Mouse (Mus musculus): ENCODE results near the gene Cdk15.

Gene Cdk15

DNA sequence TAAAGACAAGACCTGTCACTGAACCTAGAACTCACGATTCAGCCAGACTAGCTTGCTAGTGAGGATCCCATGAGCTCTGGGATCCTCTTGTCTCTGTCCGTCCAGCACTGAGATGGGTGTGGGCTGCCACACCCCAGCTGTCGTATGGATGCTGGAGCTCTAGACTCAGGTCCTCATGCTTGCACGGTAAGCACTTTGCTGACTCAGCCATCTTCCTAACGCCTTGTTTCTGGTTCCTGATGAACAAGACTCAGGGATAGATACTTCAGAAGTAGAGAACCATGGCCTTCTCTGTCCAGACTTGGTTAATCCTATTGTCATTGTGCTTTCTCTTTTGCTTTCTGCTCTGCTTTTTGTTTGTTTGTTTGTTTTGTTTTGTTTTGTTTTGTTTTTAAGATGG, 29.2 kb downstream of the Cdk15 start:
- no peak for DNase-seq (ENCODE audit: low spot score)

DNA sequence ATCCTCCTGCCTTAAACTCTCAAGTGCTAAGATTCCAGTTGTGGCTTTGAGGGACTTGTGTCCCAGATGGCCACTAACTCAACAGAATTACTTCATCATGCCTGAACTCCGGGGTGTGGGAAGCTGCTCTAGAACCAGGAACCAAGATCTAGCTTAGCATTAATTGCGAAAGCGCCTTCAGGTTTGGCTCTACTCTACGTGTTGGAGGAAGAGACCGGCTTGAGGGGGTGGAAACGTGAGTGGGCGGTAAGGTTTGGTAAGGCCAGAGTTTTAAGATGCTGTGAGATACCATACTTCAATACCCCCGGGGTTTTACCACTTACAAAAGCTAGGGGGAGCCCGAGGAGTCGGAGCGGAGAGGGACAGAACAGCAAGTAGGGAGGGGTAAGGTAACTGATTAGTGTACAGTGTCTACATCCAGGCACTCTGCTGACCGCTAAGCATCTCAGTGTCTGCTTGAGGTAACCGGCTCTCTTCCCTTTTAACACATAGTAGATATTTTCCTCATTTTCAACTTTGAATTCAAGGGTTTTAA, 29.7 kb downstream of the Cdk15 start:
- no peak for DNase-seq (ENCODE audit: low spot score)

DNA sequence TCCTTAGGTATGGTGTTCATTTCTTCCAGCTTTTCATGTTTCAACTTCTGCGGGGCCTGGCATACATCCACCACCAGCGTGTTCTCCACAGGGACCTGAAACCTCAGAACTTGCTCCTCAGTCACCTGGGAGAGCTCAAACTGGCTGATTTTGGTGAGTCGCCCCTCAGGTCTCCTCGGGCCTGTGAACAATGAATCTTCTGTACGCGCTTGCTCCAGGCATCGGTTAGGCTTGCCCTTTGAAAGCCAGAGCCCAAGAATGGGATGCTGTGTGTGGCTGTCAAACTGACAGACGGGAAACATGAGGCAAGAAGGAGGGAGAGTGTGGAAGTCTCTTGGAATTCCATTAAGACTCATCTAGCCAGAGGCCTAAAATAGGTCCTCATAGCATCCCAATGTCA, 31.0 kb downstream of the Cdk15 start:
- peak; percentile 51 for DNase-seq (ENCODE audit: low spot score)

DNA sequence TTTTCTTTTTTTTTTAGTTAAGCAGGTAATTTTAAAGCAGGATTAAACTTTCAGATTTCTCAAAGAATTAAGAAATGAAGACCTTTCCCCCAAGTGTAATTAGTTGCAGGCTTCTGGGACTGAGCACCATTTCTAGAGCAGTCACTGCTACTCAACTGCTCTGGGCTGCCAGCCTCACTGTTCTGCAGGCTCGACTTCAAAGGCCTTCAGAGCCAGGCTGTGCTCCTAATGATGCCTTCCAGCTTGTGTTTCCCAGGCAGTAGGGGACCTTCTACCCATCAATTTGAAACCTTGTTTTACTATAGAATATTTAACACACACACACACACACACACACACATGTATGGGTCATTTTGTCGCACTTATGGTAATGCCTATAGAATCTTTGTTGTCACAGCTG, 34.9 kb downstream of the Cdk15 start:
- no peak for DNase-seq (ENCODE audit: low spot score)

DNA sequence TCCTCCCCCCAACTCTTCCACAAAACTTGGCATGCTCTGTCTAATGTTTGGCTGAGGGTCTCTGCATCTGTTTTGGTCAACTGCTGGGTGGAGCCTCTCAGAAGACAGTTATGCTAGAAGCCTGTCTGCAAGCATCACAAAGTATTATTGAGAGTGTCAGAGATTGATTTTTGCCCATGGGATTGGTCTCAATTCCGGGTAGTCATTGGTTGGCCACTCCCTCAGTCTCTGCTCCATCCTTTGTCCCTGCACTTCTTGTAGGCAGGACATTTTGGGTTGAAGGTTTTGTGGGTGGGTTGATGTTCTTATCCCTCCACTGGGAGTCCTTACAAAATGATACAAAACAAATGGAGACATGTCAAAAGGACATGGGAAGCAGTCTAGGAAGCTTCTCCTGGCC, 39.1 kb downstream of the Cdk15 start:
- DNase-seq (ENCODE audit: low spot score), result no peak

DNA sequence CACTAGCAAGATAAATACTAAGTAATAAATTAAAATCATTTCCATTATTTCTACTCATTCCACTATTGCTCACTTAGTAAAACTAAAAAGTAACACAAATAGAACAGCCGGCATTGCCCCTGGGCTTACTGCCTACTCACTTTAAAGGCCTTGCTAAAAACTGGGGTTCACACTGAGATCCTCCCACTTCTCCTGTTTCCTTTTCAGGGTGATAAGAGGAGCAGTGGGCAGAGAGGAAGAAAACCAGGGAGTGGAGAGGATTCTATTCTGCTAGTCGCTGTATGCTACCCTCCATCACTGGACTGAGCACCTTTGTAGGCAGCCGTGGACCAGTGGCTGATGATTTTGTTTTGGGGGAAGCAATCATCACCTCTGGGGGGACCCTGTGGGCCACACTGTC, 40.5 kb downstream of the Cdk15 start:
- no peak for DNase-seq (ENCODE audit: low spot score)

DNA sequence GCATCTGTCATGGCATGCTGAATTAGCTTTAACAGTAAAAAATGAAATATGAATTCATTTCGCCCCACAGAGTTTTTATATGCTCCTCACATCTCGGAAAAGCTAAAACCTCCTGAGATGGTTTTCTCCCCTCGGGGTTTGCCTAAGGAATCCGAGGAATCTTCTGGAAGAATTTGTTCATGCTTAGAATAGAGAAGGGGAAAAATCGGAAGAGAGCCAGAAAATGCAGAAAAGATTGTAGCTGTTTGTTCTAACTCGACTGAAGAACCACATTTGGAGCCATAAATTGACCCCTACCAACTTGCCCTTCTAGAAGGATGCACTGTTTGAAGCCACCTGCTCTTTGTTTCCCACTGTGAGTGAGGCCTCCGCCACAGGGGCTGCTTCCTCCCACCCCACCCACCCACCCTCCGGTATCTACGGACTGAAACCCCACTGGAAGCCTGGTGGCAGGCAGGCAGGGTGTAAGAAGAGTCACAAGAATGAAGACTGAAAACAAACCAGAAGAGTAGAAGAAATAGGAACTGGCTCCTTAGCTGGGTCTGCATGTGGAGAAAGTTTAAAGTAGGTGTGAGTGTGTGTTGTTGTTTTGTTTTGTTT, 41.9 kb downstream of the Cdk15 start:
- no peak for DNase-seq (ENCODE audit: low spot score)

DNA sequence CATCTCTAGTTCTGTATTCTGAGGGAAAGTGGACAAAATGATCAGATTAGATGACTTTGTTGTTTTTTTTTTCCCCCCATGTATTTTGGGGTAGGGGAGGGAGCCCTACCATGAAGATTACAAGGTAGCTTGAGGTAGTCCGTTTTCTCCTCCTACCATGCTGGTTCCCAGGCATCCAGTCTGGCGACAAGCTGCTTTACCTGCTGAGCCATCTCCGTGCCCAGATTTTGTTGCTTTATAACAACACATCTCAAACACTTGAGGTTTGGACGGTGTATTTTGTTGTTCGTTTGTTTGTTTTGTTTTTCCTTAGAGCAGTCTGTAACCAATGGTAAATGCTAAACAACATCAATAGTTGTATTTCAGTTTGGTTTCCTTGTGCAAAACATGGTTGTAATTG, 50.6 kb downstream of the Cdk15 start:
- DNase-seq (ENCODE audit: low spot score), result no peak

DNA sequence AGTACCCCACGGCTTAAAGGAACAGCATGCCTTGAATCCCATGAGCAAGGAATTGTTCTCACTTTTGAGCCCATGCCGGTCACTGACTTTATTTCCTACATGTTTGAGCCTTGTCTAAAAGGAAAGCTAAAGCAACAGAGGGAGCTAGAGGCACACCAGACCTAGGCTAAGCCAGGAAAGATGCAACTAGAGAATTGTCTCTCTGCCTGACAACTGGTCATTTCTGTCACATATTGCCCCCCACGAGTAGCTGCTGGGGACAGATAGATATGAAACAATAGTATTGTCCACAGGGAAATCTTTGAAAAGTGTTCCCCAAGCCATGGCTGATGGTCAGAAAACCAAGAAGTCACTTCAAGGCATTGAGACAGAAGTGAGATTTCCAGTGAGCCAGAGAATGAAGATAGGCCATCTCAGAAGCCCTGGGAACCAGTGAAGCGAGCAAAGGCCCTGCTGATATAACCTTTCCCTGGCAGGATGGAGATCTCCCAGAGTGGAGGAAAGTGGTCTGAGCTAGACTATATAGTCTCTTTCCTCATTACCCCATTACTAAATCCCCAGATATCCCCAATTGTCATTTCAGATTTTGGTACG, 54.7 kb downstream of the Cdk15 start:
- peak; percentile 38 for DNase-seq (ENCODE audit: low spot score)

DNA sequence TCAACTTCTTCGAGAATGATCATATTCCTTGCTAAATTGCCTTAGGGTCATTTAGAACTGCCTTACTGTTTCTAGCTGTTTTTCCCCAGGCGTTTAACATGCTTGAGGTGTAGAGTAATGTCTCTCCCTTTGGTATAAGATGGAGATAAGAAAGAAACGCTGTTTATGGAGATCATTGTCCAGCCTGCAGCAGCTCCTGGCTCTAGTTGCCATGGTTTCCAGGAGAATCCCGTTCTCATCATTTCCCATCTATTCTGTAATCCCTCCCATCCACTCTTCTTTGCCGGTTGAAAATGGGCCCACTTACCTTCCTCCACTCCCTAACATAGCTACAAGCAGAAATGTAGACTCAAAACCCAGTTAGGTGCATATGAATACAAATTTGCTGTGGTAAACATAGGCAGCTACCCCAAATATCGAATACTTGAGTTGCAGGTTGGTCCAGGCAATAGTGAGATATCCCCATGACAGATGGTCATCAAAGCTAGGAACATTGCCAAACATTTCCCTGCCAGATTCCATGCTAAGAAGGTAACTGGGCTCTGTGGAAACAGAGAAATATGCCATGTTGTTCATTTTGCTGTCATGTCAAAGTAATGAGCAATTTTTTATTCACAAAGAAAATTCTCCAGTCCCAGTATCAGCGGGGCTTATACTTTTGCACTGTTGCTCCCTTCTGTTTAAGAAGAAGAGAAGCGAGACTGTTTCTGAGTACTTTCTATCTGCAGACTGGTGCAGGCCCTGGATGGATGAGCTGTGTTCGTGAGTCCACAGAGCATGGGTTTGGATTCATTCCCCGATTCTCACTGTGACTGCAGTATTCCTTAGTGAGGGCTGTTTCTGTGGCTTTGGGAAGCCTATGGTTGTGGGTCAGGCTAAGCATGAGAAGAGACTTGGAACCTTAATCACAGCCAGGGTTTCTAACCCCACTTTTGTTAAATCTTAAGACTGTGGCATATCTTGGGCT, 55.8 kb downstream of the Cdk15 start:
- no peak for DNase-seq (ENCODE audit: low spot score)

DNA sequence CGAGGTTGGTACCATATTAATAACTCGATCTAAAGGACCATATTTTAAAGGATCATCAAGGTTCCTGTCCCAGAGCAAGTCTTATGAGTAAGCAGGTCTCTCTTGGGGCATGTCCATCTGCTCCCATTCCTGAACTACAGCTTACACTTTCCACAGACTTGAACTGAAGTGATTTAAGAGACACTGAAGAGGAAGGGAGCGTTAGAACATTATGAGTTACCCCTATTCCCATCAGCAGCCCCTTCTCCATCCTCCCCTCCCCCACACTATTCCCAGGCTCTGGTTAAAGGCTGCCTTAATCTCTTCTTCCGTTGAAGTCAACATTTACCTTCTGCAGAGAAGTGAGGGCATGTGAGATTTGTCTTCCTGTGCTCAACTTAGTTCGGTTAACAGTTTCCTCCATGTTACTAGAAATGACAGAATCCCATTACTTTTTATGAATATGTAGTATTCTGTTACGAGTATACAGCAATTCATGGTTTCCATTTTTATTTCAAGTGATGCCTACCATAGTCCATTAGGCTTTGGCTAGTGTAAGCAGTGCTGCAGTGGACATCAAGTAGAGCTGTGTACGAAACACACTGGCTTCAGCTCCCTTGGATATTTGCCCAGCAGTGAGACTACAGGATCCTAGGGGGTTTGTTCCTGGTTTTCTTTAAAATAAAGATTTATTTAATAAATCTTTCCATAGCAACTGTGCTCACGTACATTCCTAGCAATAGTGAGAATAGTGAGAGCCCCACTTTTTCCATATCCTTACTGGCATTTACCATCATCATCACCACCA, 56.6 kb downstream of the Cdk15 start:
- DNase-seq (ENCODE audit: low spot score), result no peak

DNA sequence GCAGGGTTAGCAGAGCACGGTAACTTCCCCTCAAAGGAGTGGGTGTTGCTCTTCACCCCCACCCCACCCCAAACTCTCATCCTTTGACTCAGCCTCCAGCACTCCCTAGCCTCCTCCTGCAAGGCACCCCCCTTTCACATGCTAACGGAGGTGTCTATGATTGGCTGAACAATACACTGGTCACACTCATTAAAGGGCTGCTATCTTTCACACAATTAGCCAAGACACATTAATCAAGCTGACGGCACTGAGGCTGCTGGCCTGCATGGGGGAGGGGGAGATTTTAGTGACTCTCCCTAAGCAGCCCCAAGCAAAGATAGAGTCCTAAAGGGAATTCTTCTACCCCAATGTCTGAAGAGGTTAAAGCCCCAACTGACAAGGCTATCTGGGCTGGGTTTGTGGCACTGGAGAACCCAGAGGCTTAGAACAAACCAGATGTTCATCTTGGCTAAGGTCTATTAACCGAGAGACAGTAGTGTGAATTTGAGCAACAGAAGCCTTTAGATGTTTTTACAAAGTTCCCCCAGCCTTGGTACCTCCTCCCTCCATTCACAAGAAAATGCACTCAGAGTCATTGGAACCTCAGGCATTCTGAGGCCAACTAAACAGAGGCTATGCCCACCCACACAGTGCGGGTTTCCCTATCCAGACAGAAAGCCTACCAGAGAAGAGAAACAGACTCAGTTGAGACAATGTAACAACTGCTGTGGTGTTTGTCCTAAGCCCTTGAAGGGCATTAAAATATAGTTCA, 58.5 kb downstream of the Cdk15 start:
- DNase-seq (ENCODE audit: low spot score), result peak; percentile 80

DNA sequence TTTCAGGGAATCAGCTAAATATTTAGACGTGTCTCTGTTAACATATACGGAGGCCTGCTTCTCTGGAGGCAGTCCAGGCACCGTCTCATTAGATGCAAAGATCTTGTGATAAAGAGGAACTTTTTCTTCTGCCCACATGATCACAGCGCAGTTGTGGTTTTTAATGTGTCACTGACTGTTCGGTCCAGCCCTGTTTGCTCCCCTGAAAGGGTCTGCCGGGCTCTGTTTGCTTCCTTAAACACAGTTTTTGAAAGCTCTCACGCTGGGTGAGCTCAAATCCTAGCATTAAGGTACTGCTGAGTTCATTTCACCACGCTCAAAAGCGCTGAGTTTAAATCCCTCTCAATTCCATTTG, 59.3 kb downstream of the Cdk15 start:
- DNase-seq (ENCODE audit: low spot score), result no peak

DNA sequence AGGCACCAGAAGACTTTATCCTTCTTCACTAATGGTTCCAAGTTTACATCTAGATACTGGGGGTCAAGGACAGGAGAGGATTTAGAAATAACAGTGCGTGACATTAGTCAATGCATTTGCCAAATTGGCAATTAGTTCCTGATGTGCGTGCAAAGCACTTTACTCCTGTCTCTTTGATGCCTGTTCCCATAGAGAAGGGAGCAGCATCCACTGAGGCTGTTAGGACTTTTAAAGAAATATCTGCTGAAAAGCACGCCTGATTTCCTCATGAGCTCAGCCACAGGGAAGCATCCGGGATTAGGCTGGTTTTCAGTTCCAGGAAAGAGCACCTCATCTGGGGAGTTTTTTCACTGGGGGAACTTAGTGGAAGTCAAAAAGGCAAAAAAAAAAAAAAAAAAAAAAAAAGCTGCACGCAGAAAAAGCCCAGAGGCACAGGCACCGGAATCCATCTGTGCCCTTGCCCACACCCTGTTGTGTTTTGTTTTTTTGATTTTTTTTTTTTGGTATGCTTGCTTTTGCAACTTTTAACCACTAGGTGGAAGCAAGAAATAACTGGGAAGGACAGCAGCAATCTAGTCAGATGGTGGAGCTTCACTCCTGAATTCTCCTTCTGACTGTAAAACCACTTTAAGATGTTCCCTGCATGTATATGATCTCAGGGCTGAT, 59.8 kb downstream of the Cdk15 start:
- peak; percentile 84 for DNase-seq (ENCODE audit: low spot score)

DNA sequence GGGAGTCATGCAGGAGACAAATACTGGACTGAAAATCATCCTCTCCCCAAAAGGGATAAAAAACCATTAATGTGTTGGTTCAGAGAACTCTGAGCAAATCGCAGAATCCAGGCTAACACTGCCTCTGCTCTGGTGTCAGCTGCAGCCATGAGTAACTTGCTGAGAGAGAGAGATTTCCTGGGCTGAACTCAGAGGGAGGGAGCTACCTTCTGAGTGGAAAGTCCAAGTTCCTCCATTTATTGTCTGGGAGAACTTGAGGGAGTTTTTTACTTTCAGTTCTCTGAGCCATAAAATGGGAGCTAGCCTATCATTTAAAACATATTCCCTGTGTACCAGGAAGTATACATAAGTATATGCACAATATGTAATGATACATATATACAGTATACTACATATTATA, 60.7 kb downstream of the Cdk15 start:
- DNase-seq (ENCODE audit: low spot score), result no peak

DNA sequence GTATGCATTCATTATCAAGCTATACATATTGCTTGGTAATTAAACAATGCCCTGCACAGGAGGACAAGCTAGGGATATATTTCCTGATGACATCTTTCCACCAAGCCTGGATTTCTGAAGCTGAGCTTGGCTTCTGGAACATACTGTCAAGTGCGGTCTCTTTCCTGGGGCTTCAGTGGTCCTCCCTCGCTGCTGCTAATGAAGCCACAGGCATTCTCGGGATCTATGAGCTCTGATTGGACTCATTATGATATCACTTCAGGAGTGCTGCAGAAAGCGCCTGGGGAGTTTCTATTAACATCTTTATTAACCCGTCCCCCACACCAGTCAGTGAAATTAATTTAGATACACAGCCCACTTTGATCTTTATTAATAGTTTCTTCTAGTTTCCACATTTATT, 62.2 kb downstream of the Cdk15 start:
- DNase-seq (ENCODE audit: low spot score), result no peak

DNA sequence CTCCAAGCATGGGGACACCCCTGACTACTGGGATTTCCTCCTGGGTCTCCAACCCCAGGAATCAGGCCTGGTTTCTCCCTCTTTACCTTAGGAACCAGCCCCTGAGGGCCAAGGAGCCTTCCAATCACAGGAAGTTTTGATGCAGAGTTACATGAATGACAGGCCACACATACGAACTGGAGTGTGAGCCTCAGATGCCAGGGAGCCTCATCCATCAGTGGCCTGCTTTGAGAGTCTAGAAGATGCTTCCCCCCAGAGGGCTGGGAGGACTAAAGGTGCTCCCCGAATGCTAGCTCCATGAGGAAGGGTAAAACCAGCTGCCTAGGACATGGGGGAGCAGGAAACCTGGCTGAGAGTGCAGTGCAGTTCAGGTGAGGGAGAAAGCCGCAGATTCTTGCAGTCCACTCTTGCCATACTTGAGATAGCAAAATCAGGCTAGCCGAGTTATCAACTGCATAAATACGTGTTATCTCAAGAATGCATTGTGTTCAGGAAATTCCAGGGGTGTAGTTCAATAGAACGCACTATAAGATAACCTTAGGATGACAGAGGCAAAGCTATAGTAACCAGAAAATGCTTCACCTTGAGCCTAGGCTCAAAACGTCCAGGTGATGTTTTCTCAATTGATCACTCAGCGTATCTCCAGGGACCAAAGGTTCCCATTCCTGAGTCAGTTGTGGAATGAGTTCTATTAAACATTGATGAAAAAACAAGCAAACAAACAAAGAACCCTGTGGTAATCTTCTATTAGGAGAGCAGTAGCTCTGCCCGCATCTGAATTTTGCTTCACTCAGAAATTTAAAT, 64.6 kb downstream of the Cdk15 start:
- DNase-seq (ENCODE audit: low spot score), result no peak

DNA sequence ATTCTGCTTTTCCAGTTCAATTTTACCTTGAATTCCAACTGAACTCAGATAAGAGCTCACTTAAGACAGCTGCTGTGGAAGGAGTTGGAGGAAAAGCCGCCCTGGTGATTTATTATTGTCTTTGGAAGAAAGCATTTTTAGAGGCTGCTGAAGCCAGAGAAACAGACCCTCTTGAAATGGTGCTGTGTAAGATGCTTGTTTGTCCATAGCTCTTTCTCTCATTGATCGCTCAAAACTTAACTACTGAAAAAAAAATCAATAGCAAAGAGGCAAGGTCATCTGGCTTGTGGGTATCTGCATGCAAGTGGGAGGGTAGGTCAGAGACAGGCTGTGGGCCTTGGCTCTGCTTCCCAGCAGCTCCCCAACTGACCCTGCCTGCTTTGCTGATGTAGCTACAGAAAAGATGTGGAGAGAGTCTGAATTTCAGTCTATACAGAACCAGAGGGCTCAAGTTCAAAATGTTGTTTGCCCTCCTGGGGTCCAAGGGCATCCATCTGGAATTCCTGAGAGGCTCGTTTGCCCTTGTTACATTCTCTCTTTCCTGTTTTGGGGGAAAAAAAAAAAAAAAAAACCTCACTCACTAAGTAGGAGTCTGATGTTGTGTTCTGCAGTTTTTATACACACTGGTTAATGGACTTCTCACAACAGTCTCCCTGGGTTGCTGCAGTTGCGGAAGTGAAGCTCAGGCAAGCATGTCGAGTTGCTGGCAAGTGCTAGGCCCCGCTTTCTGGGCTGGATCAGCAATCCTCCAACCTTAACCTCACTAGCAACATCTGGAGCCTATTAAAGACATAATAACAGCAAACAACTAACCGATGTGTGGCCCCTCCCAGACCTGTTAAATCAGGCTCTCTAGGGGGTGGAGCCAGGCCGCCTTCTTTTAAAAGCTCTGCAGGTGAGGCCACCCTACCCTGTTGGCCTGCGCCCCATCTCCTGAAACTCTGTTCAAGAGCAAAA, 65.5 kb downstream of the Cdk15 start:
- peak; percentile 81 for DNase-seq (ENCODE audit: low spot score)

DNA sequence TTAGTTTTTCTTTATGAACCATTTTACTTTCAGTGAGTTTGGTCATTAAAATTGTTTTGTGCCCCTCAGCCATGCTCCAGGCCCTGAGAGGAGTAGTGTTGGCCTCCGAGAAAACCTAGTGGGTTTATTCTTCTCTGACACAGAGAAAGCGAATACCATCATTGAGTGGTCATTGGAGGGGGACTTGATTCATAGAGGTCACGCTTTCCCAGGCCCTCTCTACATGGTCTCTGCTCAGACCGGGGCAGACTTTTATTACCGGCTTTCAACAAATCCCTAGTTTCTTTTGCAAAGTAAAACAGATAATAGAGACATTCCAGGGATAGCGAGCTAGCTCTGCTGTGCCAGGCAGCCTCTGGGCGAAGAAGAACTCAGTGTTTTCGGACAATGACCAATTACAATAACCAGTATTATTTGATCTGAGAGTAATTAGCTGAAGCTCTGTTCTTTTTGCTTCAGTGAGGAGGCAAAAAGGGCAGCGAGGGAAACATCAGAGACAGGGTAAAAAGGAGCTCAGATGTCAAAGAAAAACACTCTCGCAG, 70.2 kb downstream of the Cdk15 start:
- peak; percentile 75 for DNase-seq (ENCODE audit: low spot score)
